Mouse (Mus musculus) hindbrain, embryonic 15.5 days (tissue): Measurements from ENCODE around the gene Pik3c2g. TPM values are rescaled to one million over a fixed set of nuclear protein-coding genes. Genes with fewer than 3 reads are reported as not detected.

Source experiments
- polyA plus RNA-seq: library from polyadenylated mRNA; unstranded; fragments of >200 nt; fragmentation: Nextera tagmentation; extraction: Ambion mirVana; gene quantifications from 2 replicates; pipeline ENCODE4 v1.2.1, GENCODE M21; 2015

The Pik3c2g gene
- polyA plus RNA-seq, 1 experiment from 2014 or later: 0.71 TPM

Other genes with a start within 250 kb of the Pik3c2g start
- not detected in 2 replicates for gene Rergl, start 85.2 kb upstream of the Pik3c2g start, polyA plus RNA-seq